Mouse (Mus musculus) liver, embryonic 14.5 days (tissue): ENCODE measurements around the gene Pln.

ENCODE experiments used
- CTCF ChIP-seq: IDR thresholded peaks from 2 replicates; pipeline ENCODE4 v1.5.1; 2016; ENCODE audit warnings: antibody characterized with exemption, low read depth, control low read depth
- EP300 ChIP-seq: IDR thresholded peaks from 2 replicates; pipeline ENCODE4 v1.6.1; 2016; ENCODE audit warnings: antibody characterized with exemption, low read depth

- TF ChIP-seq CTCF (no peak), EP300 (no peak)
These were observed 9.4 kb downstream of the Pln start for GRCm38 (mm10) chr10:53346916-53347315.
